Mouse (Mus musculus): ENCODE results near the gene Igll1. TPM values are rescaled to one million over a fixed set of nuclear protein-coding genes. Genes with fewer than 3 reads are reported as not detected.

The Igll1 gene
- polyA plus RNA-seq (2017; shearing (Covaris generic)): not detected

GRCm38 (mm10) chr16:16863978-16864377, at the start of gene Igll1:
Igll1 (minus strand) TSS chr16:16863985.

GRCm38 (mm10) chr16:16896382-16897055, 32.7 kb upstream of the Igll1 start, which contains the start of gene Ppm1f:
Ppm1f (plus strand) TSS chr16:16896469.

GRCm38 (mm10) chr16:16870617-16871331, 7.0 kb upstream of the Igll1 start, which contains the start of the genes Top3b and Vpreb1:
Top3b (plus strand) TSS chr16:16870736.
Vpreb1 (minus strand) TSS chr16:16870843.

GRCm38 (mm10) chr16:16828757-16829615, 34.8 kb downstream of the Igll1 start, which contains the start of gene Spag6l:
Spag6l (minus strand) TSS chr16:16829456.

Other genes with a start within 250 kb of the Igll1 start
- gene Olfr19, start 187.6 kb downstream of the Igll1 start, polyA plus RNA-seq (2017; shearing (Covaris generic)): not detected
- not detected for gene Spag6l, start 34.5 kb downstream of the Igll1 start, polyA plus RNA-seq (2017; shearing (Covaris generic))
- 109 TPM for gene Top3b, start 6.8 kb upstream of the Igll1 start, polyA plus RNA-seq (2017; shearing (Covaris generic))
- gene Vpreb1, start 6.9 kb upstream of the Igll1 start, polyA plus RNA-seq (2017; shearing (Covaris generic)): 3.9 TPM
- gene Ppm1f, start 32.5 kb upstream of the Igll1 start, polyA plus RNA-seq (2017; shearing (Covaris generic)): 31.0 TPM
- 32.1 TPM for gene Mapk1, start 119.4 kb upstream of the Igll1 start, polyA plus RNA-seq (2017; shearing (Covaris generic))
- gene Ypel1, start 205.7 kb upstream of the Igll1 start, polyA plus RNA-seq (2017; shearing (Covaris generic)): 2.8 TPM
- gene Ppil2, start 247.3 kb upstream of the Igll1 start, polyA plus RNA-seq (2017; shearing (Covaris generic)): 256 TPM